Mouse (Mus musculus) stomach, postnatal 0 days (tissue): Measurements from ENCODE around the gene Fam107b. TPM values are rescaled to one million over a fixed set of nuclear protein-coding genes. Genes with fewer than 3 reads are reported as not detected.
A peak's percentile ranks its signal among the peaks of the same experiment; 100 is the strongest.

Source experiments
- ATAC-seq: fragments of 200-750 bp; cut with Nextera tagmentation; 2 replicates; pipeline ENCODE4 v1.8.0; 2017; ENCODE audit not compliant: low FRiP score, low TSS enrichment
- DNase-seq: peaks from one replicate; pipeline ENCODE4 v3.0.0-alpha.2; 2016; ENCODE audit warnings: low spot score
- H3K27ac ChIP-seq: fragments of 300-500 bp; sonication (generic); replicated peaks from 2 replicates; pipeline ENCODE4 v1.5.1; 2014; ENCODE audit warnings: mild to moderate bottlenecking, control low read depth
- H3K27me3 ChIP-seq: fragments of 300-500 bp; sonication (generic); 2 replicates; pipeline ENCODE4 v1.6.1; 2014; ENCODE audit warnings: low read length; ENCODE audit not compliant: control insufficient read depth, insufficient read depth
- H3K36me3 ChIP-seq: fragments of 300-500 bp; sonication (generic); 2 replicates; pipeline ENCODE4 v1.6.1; 2014; ENCODE audit warnings: low read length, mixed read lengths; ENCODE audit not compliant: control insufficient read depth, insufficient read depth
- H3K4me1 ChIP-seq: fragments of 300-500 bp; sonication (generic); replicated peaks from 2 replicates; pipeline ENCODE4 v1.6.1; 2014; ENCODE audit warnings: antibody characterized with exemption; ENCODE audit not compliant: control insufficient read depth, insufficient read depth
- H3K4me2 ChIP-seq: fragments of 300-500 bp; sonication (generic); replicated peaks from 2 replicates; pipeline ENCODE4 v1.6.1; 2014; ENCODE audit warnings: low read depth, mild to moderate bottlenecking, control low read depth, moderate library complexity
- H3K4me3 ChIP-seq: fragments of 300-500 bp; sonication (generic); 2 replicates; pipeline ENCODE4 v1.5.1; 2014; ENCODE audit warnings: low read depth, low read length, control low read depth
- H3K9ac ChIP-seq: fragments of 300-500 bp; sonication (generic); 2 replicates; pipeline ENCODE4 v1.6.1; 2014; ENCODE audit warnings: mild to moderate bottlenecking, low read length, control low read depth, mixed read lengths
- H3K9me3 ChIP-seq: fragments of 300-500 bp; sonication (generic); 2 replicates; pipeline ENCODE4 v1.6.1; 2016; ENCODE audit warnings: low read length; ENCODE audit not compliant: control insufficient read depth
- CTCF ChIP-seq: IDR thresholded peaks from 2 replicates; pipeline ENCODE4 v1.5.1; 2016; ENCODE audit warnings: antibody characterized with exemption, low read depth, mild to moderate bottlenecking, moderate library complexity
- EP300 ChIP-seq: optimal IDR thresholded peaks from 2 replicates; pipeline ENCODE3; 2016; ENCODE audit warnings: antibody characterized with exemption
- WGBS: fragments of 180-500 bp; shearing (Covaris S2); extraction: QIAGEN DNeasy Blood & Tissue Kit; methylation state at CpG from one replicate; pipeline ENCODE4 v1.1.7; 2014; 5-methylcytosine and 5-hydroxymethylcytosine counted together
- polyA plus RNA-seq: library from polyadenylated mRNA; unstranded; fragments of >200 nt; fragmentation: Nextera tagmentation; extraction: Ambion mirVana; gene quantifications from 2 replicates; pipeline ENCODE4 v1.2.1, GENCODE M21; 2015

The Fam107b gene
- polyA plus RNA-seq, result 46.4 and 49.6 TPM in 2 replicates

GRCm38 (mm10) chr2:3570186-3570585 lies at the start of gene Fam107b:
Fam107b (plus strand) TSS chr2:3570488.
- WGBS, result 64% methylated on average over 12 of the region's 12 CpGs

GRCm38 (mm10) chr2:3522558-3522957 lies 47.7 kb upstream of the Fam107b start:
- Histone ChIP-seq H3K27ac (no peak overlapping the region), H3K27me3 (no peaks in the 10 kb centered on the region), H3K4me1 (no peaks in the 10 kb centered on the region), H3K9ac (no peak overlapping the region), H3K36me3 (no peaks in the 10 kb centered on the region), H3K9me3 (no peaks in the 10 kb centered on the region), H3K4me2 (no peak overlapping the region), H3K4me3 (no peak overlapping the region)
- no peak for TF ChIP-seq EP300
- TF ChIP-seq CTCF, result no peak
- DNase-seq (no peak), ATAC-seq (no peak)
- 73% methylated on average over 4 of the region's 4 CpGs for WGBS

More at GRCm38 (mm10) chr2:3570186-3570585, at the start of gene Fam107b:
- ATAC-seq (no peak), DNase-seq (no peak)
- H3K27ac ChIP-seq, result no peak within 1 kb of the TSS
- H3K9ac ChIP-seq, result no peak within 1 kb of the TSS
- H3K9me3 ChIP-seq, result no peaks in the 10 kb centered on the region
- no peak within 1 kb of the TSS for H3K4me2 ChIP-seq
- no peaks in the 10 kb centered on the region for H3K36me3 ChIP-seq
- no peak within 1 kb of the TSS for H3K4me3 ChIP-seq
- no peaks in the 10 kb centered on the region for H3K4me1 ChIP-seq
- no peaks in the 10 kb centered on the region for H3K27me3 ChIP-seq
- TF ChIP-seq CTCF, result no peak
- no peak for TF ChIP-seq EP300

GRCm38 (mm10) chr2:3526288-3526687 lies 44.0 kb upstream of the Fam107b start:
- Histone ChIP-seq H3K4me3 (no peak overlapping the region), H3K27me3 (no peaks in the 10 kb centered on the region), H3K36me3 (no peaks in the 10 kb centered on the region), H3K9ac (no peak overlapping the region), H3K4me2 (no peak overlapping the region), H3K27ac (no peak overlapping the region), H3K9me3 (no peaks in the 10 kb centered on the region), H3K4me1 (no peaks in the 10 kb centered on the region)
- DNase-seq (no peak), ATAC-seq (no peak)
- TF ChIP-seq CTCF (no peak), EP300 (no peak)
- 75% methylated on average over 6 of the region's 6 CpGs for WGBS

- TF ChIP-seq CTCF, result no peak
- TF ChIP-seq EP300, result no peak
- Histone ChIP-seq H3K36me3 (no peaks in the 10 kb centered on the region), H3K4me2 (no peak overlapping the region), H3K4me3 (no peak overlapping the region), H3K4me1 (no peaks in the 10 kb centered on the region), H3K27me3 (no peaks in the 10 kb centered on the region), H3K9me3 (no peaks in the 10 kb centered on the region), H3K9ac (no peak overlapping the region), H3K27ac (no peak overlapping the region)
- DNase-seq (no peak), ATAC-seq (no peak)
- WGBS, result 34% methylated on average over 9 of the region's 9 CpGs
Observed at GRCm38 (mm10) chr2:3541307-3542079, 28.8 kb upstream of the Fam107b start.

- no peak overlapping the region for H3K4me2 ChIP-seq
- H3K4me3 ChIP-seq, result no peak overlapping the region
- H3K27me3 ChIP-seq, result no peaks in the 10 kb centered on the region
- no peak for TF ChIP-seq EP300
- no peak for TF ChIP-seq CTCF
- DNase-seq, result no peak
- ATAC-seq, result peak; percentile 71
- no peaks in the 10 kb centered on the region for H3K4me1 ChIP-seq
- H3K36me3 ChIP-seq, result no peaks in the 10 kb centered on the region
- H3K9me3 ChIP-seq, result no peaks in the 10 kb centered on the region
- 39% methylated on average over 2 of the region's 2 CpGs for WGBS
- no peak overlapping the region for H3K27ac ChIP-seq
- H3K9ac ChIP-seq, result no peak overlapping the region
Observed at GRCm38 (mm10) chr2:3546055-3546454, 24.2 kb upstream of the Fam107b start.

GRCm38 (mm10) chr2:3546588-3546987 lies 23.7 kb upstream of the Fam107b start:
- no peak overlapping the region for H3K4me3 ChIP-seq
- 1% methylated on average over 4 of the region's 4 CpGs for WGBS
- peak; percentile 51; the same call in 1 of the 2 replicates for ATAC-seq
- H3K4me1 ChIP-seq, result no peaks in the 10 kb centered on the region
- no peaks in the 10 kb centered on the region for H3K36me3 ChIP-seq
- no peak overlapping the region for H3K4me2 ChIP-seq
- DNase-seq, result peak; percentile 59
- H3K9me3 ChIP-seq, result no peaks in the 10 kb centered on the region
- H3K9ac ChIP-seq, result no peak overlapping the region
- H3K27me3 ChIP-seq, result no peaks in the 10 kb centered on the region
- TF ChIP-seq CTCF, result peak; percentile 92
- no peak for TF ChIP-seq EP300
- H3K27ac ChIP-seq, result no peak overlapping the region
